ENCODE assay signal across 9 mouse cellular contexts in the genomic region with DNA sequence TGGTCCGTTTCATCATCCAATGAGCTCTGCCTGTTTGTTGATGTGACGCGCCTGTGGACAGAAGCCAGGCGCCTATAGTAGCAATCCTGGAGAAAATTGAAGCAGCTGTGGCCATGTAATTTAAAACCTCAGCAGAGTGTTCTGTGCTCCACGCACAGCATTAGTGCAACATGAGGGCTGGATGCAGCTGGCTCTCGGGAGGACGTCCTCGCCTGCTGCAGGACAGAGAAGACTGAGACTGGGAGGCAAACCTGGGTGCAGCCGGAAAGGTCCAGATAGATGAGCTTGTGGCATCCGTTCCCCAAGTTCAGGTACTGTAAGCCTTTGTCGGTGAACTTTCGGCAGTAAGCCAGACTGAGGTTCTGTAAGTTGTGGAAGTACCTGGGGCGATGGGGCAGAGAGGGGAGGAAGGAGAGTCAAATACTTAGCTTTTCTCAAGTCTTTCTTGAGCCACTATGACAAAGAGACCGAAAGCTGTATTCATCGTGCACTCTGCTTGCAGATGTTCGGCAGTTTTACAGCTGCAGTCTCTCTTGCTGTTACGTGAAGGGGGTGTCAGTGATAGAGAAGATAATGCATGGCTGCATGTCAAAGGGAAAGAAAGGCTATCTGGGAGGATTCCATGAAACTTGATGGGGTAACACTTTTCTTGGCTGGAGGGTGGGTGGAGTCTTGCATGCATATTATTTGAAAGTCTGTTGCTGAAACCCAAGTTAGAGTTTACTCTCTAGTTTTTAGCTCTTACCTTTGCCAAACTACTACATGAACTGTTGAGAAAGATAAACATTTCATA. TPM values are rescaled to one million over a fixed set of nuclear protein-coding genes. Genes with fewer than 3 reads are reported as not detected.
A peak's percentile ranks its signal among the peaks of the same experiment; 100 is the strongest.
DNase-seq lines count a peak whose midpoint lies in the region; ATAC-seq lines count a peak whose summit lies in the region.
"Had no signal": no experiment of that assay in that cellular context is flagged by ENCODE, and none has a peak within 500 bp of the region (broad histone marks: within the 10 kb centered on the region; RNA-seq: fewer than 3 reads in every experiment).

Lrrc17 (plus strand) TSS at position 151 of the 793 bp plus-strand sequence.

- peak within 1 kb of the TSS; percentile 55 for H3K4me3 ChIP-seq in kidney, embryonic 16.5 days (ENCODE audit: low read length)
- no peak within 1 kb of the TSS for H3K4me3 ChIP-seq in forebrain, embryonic 10.5 days

- H3K9ac ChIP-seq in kidney, embryonic 16.5 days (replicated peaks; ENCODE audit: low read length) = peak within 1 kb of the TSS; percentile 72

- H3K27me3 ChIP-seq in kidney, embryonic 16.5 days (ENCODE audit: insufficient read depth, low read length) = no peaks in the 10 kb centered on the region
- no peaks in the 10 kb centered on the region for H3K27me3 ChIP-seq in forebrain, embryonic 10.5 days (ENCODE audit: poor library complexity, severe bottlenecking)

- peak within 1 kb of the TSS; percentile 56 for H3K4me2 ChIP-seq in kidney, embryonic 16.5 days (replicated peaks; ENCODE audit: low read depth, low read length)

- H3K36me3 ChIP-seq in kidney, embryonic 16.5 days (ENCODE audit: insufficient read depth, low read length) = no peaks in the 10 kb centered on the region
- H3K36me3 ChIP-seq in forebrain, embryonic 10.5 days (replicated peaks) = no peaks in the 10 kb centered on the region

- peaks cover 19% of the 10 kb centered on the region for H3K4me1 ChIP-seq in kidney, embryonic 16.5 days (ENCODE audit: insufficient read depth, low read length)
- peaks cover 10% of the 10 kb centered on the region for H3K4me1 ChIP-seq in forebrain, embryonic 10.5 days

- no peak for DNase-seq in kidney, adult 11 months
- peak; percentile 21 for DNase-seq in forebrain, embryonic 10.5 days (ENCODE audit: extremely low spot score, low spot score)
- DNase-seq in heart, postnatal 4 days = peak; percentile 64
- DNase-seq in lung, postnatal 36 days = peak; percentile 5
- DNase-seq in cerebellum, postnatal 10 days = no peak

- ATAC-seq in kidney, embryonic 16.5 days (ENCODE audit: low FRiP score, low TSS enrichment) = peak; percentile 95
- ATAC-seq in erythroid progenitor cell, adult 5-6 weeks (replicated peaks; ENCODE audit: low FRiP score, poor library complexity, severe bottlenecking) = no peak
- ATAC-seq in cerebellum, adult (ENCODE audit: insufficient number of reproducible peaks, low FRiP score, low TSS enrichment) = no peak

- peak within 1 kb of the TSS; percentile 95 for H3K27ac ChIP-seq in kidney, embryonic 16.5 days (ENCODE audit: low read length)
- H3K27ac ChIP-seq in forebrain, embryonic 10.5 days = no peak within 1 kb of the TSS

- H3K9me3 ChIP-seq in kidney, embryonic 16.5 days (ENCODE audit: low read length) = peaks cover 3% of the 10 kb centered on the region; the same call in 1 of the 2 replicates
- no peaks in the 10 kb centered on the region for H3K9me3 ChIP-seq in forebrain, embryonic 10.5 days

- 17% methylated on average over 17 of the region's 17 CpGs for WGBS in kidney, embryonic 16.5 days
- WGBS in forebrain, embryonic 10.5 days = 72% methylated on average over 17 of the region's 17 CpGs

RNA-seq across cellular contexts. Expression of gene Lrrc17, which starts in this region (rescaled TPM):
- 43.8 and 48.5 TPM in 2 replicates for polyA plus RNA-seq in kidney, embryonic 16.5 days (2015; fragmentation: Nextera tagmentation; extraction: Ambion mirVana)
- 2.1 and 3.8 TPM in 2 replicates for polyA plus RNA-seq in forebrain, embryonic 10.5 days (2016; fragmentation: Nextera tagmentation; extraction: Ambion mirVana)
- total RNA-seq in heart, postnatal 4 days (2021) = 10 to 100 TPM; 16.0 to 17.8 TPM
- total RNA-seq in erythroid progenitor cell, adult 5-6 weeks (2015; ENCODE audit: low replicate concordance) = not detected in 2 replicates
- not detected in 2 replicates for total RNA-seq in erythroid progenitor cell, adult 5-6 weeks (2017; ENCODE audit: low replicate concordance)
- total RNA-seq: hematopoietic stem cell, adult 5-6 weeks had no signal

Comparison
In these comparisons a context has a peak if more than half of its experiments do, and no peak if none do; other contexts are left out.
1. RNA of gene Lrrc17 (total RNA-seq): 16.0 to 17.8 TPM in heart, postnatal 4 days; not detected in erythroid progenitor cell, adult 5-6 weeks; every median in the first group is over 10 times any median in the second.
2. DNase-seq: peak in forebrain, embryonic 10.5 days (single experiment), heart, postnatal 4 days (single experiment) and lung, postnatal 36 days (single experiment); none in kidney, adult 11 months (single experiment) and cerebellum, postnatal 10 days (0 of 2).